Mouse (Mus musculus): ENCODE data around the gene Gm8332. TPM values are rescaled to one million over a fixed set of nuclear protein-coding genes. Genes with fewer than 3 reads are reported as not detected.

Gene Gm8332
- polyA plus RNA-seq, 1 experiment, result not detected

- Histone ChIP-seq H3K27ac (ENCODE audit: insufficient read depth, low read length) (no peak overlapping the region), H3K4me1 (ENCODE audit: control insufficient read depth, insufficient read depth, low read length) (no peaks in the 10 kb centered on the region), H3K4me3 (ENCODE audit: insufficient read depth, low read length) (no peak overlapping the region)
- TF ChIP-seq CTCF (IDR thresholded peaks at IDR 0.05; ENCODE audit: extremely low read depth, insufficient read depth, low read length), result no peak
- no peak for TF ChIP-seq POLR2A (IDR thresholded peaks at IDR 0.05; ENCODE audit: extremely low read depth, insufficient read depth, low read length)
Observed at GRCm38 (mm10) chr12:88202856-88203255, 47.0 kb downstream of the Gm8332 start.

Other genes with a start within 250 kb of the Gm8332 start
- not detected in 2 replicates for gene Gm2075, start 238.3 kb downstream of the Gm8332 start, polyA plus RNA-seq (2012; rRNA removed)
- gene Gm6803, start 231.3 kb downstream of the Gm8332 start, polyA plus RNA-seq (2012; rRNA removed), result not detected in 2 replicates
- not detected in 2 replicates for gene Gm2056, start 223.1 kb downstream of the Gm8332 start, polyA plus RNA-seq (2012; rRNA removed)
- gene Gm16368, start 166.4 kb downstream of the Gm8332 start, polyA plus RNA-seq (2012; rRNA removed), result not detected in 2 replicates
- not detected in 2 replicates for gene Gm10436, start 68.0 kb downstream of the Gm8332 start, polyA plus RNA-seq (2012; rRNA removed)
- gene Gm5662, start 24.4 kb upstream of the Gm8332 start, polyA plus RNA-seq (2012; rRNA removed), result not detected in 2 replicates
- not detected in 2 replicates for gene Gm5039, start 73.9 kb upstream of the Gm8332 start, polyA plus RNA-seq (2012; rRNA removed)
- gene Adck1, start 110.5 kb upstream of the Gm8332 start, polyA plus RNA-seq (2012; rRNA removed), result 46.0 and 47.5 TPM in 2 replicates